Mouse (Mus musculus) MN1 (cell line): Measurements from ENCODE around the gene Paip2b.
A peak's percentile ranks its signal among the peaks of the same experiment; 100 is the strongest.
"Not testable (repeated sequence)": the region's sequence is repeated elsewhere in the genome, so short reads cannot be mapped to it uniquely, and the experiment has no call there.

Experiments
- DNase-seq: peaks from one replicate; pipeline ENCODE4 v3.0.0-alpha.2; 2016; ENCODE audit warnings: low spot score

The Paip2b gene

GRCm38 (mm10) chr6:83796686-83797085, 34.9 kb downstream of the Paip2b start:
- DNase-seq: no peak

GRCm38 (mm10) chr6:83795492-83795900, 36.0 kb downstream of the Paip2b start:
- peak; percentile 55 for DNase-seq

- peak; percentile 96 for DNase-seq
These were observed 36.7 kb downstream of the Paip2b start, which contains the start of gene Nagk for GRCm38 (mm10) chr6:83794760-83795296. TSS of gene Nagk (plus strand) at chr6:83794982.

DNA sequence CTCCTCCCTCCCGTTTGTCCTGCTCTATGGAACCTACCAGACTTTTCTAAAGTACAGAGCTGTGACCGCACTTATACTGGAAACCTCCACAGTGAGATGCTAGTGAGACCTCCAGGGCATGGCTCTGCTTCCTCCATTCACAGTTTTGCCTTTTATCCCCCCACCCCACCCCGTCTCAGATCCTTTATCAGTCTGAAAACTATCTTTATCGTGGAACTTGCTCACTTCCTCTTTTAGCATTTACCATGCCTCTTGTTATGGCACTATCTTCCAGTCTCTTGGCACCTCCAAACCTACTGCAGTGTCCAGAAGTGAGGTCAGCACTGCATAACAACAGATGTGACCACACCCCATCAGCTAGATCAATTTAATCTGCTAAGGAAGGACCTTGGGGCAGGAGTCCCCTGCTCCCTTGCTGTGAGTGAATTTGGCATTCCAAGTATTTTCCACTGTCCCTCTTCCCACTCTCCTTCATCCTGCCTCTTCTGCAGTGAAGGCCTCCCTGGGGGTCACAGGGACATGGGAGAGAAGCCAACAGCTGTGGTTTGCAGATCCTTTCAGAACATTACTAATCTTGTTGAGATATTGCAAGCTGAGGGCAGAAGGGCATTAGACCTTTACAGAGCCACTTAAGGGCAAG, 40.2 kb downstream of the Paip2b start:
- no peak for DNase-seq

- DNase-seq: not testable (repeated sequence)
These were observed 41.0 kb downstream of the Paip2b start for GRCm38 (mm10) chr6:83790533-83790932.

DNA sequence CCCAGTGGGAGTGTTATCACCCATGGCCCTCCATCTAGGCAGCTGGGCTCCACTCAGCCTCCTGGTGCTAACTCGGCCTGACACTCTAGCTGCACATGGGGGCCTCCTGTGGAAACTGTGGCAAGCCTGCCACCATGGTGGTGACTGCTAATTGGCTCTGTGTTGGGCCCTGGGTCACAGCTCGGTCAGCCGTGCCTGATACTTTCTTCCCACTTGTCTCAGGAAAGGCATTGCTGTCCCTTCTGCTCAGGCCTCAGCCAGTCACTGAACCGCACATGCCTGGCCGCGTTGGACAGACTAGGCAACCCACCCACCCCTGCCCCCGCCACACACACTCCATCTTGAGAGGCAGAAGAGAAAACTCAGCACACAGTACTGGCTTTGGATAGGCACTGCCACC, 43.0 kb downstream of the Paip2b start:
- no peak for DNase-seq

- DNase-seq: no peak
These were observed 45.1 kb downstream of the Paip2b start for GRCm38 (mm10) chr6:83786426-83786825.

DNA sequence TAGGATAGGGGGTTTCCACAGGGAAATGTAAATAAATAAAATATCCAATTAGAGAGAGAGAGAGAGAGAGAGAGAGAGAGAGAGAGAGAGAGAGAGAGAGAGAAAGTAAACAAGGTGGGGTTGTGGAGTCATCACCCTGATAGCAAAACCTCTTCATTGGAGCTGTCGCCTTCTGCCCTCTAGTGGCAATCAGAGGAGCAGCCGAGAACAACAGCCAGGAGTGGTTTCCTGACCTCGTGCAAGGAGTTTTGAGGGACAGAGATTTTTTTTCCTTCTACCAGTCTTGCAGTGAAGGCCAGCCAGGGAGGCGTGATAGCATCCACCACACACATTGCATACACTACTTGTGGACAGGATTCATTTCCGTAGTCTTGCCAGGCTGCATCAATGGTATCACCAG, 52.5 kb downstream of the Paip2b start:
- DNase-seq: peak; percentile 53

GRCm38 (mm10) chr6:83778306-83778705, 53.2 kb downstream of the Paip2b start:
- no peak for DNase-seq

GRCm38 (mm10) chr6:83775638-83776293, 55.8 kb downstream of the Paip2b start, which contains the start of gene Tex261:
TSS of gene Tex261 (minus strand) at chr6:83775813.
- DNase-seq: peak; percentile 93

GRCm38 (mm10) chr6:83774781-83775563, 56.6 kb downstream of the Paip2b start:
- no peak for DNase-seq

DNA sequence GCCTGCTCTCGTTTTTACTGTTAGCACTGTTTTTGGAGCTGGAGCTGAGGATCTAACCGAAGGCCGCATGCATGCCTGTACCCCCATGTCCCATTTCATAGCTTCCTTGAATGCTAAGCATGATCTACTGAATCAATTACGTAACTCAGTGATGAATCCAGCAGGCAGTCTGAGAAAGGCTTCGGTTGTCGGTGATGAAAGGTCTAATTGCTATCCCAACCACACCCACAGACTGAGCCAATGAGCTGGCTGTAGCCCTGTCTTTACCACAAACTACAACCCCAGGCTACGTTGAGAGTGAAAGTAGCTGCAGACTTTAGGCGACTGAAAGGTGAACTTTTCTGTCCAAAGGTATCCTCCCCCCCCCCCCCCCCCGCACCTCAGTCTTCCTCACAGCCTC, 57.4 kb downstream of the Paip2b start:
- DNase-seq: peak; percentile 22

- DNase-seq: no peak
These were observed 63.1 kb downstream of the Paip2b start for GRCm38 (mm10) chr6:83768485-83768884.

GRCm38 (mm10) chr6:83766982-83767381, 64.6 kb downstream of the Paip2b start:
- DNase-seq: no peak

DNA sequence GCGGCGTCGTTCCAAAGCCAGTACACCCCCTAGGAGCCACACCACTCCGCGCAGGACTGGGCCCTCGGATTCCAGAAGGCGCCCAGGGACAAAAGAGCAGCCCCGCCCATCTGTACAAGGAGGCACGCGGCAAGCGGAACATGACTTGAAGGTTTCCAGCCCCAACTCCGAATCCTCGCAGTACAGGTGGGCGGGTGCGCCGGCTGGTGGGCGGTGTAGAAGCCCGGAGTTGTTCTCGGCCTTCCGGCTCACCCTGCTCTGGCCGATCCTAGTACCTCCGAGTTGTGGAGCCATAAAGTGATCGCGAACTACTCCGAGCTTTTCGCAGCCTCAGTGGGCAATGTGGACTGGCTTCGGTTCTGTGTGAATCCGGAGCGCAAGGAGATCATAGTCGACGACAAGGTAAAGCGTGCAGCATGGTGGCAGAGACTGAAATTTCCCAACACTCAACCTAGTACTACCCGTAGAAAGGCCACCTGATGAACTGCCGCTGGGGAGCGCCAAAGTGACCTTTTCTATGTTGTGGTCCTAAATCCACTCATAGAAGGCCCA, 68.6 kb downstream of the Paip2b start:
- no peak for DNase-seq

GRCm38 (mm10) chr6:83762344-83762743, 69.2 kb downstream of the Paip2b start, which contains the start of gene Ankrd53:
TSS of gene Ankrd53 (plus strand) at chr6:83762644.
- DNase-seq: no peak

DNA sequence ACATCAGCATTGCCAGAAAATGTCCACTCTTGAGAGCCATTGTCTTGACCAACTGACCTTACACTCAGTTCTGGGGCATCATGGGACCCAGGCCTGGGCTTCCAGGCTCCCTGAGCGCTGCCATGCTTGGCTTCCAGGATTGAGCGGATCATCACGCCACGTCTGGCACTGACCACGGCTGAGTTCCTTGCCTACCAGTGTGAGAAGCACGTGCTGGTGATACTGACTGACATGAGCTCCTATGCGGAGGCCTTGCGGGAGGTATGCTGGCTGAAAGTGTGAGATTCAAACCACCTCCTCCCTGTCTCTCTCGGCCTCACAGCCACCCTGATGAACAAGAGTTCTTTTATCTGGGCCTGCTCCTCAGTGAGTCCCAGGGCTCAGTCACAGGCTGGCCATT, 75.5 kb downstream of the Paip2b start:
- DNase-seq: no peak
